Mouse (Mus musculus) kidney, postnatal 4 days (tissue): ENCODE measurements around the gene Klf16.
A peak's percentile ranks its signal among the peaks of the same experiment; 100 is the strongest.

ENCODE experiments used
- DNase-seq, 2 experiments: peaks; one replicate each; pipeline ENCODE4 v3.0.0; 2021; ENCODE audit warnings: mixed read lengths in 2 of 2

Gene Klf16

DNA sequence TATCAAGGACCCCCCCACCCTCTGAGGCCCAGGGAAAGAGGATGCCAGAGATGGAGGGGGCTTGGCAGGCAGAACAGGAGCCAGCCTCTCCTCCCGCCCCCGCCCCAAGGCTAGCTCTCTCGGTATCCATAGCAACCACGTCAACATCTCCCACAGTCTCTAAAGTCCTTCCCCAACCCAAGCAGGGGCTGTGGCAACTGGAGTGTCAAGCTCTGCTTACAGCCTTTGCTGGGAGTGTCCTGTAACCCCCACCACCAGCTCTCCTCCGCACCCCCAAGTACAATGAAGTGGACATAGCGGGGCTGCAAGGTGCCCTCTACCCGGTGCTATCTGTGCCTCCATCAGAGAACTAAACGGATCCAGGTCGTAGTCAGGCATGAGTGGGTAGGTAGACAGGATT is 3.2 kb downstream of the Klf16 start:
- no peak for DNase-seq

DNA sequence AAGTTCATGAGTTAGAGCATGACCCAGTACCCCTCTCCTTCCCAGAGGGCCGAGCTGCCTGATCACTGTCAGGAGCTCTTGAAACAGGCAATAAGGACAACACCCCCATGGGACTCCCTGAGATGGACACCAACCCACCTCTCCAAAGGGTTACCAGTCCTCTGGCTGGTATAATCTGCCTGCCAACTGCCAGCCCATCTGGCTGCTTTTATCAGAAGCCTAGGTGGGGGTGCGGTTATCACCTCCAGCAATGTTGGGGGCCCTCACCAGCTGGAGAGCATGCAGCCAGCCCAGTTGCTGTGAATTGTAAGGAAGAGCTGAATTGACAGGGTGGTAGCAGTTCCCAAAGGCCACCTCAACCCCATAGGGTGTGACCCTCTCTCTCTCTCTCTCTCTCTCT is 4.6 kb downstream of the Klf16 start:
- no peak for DNase-seq

DNA sequence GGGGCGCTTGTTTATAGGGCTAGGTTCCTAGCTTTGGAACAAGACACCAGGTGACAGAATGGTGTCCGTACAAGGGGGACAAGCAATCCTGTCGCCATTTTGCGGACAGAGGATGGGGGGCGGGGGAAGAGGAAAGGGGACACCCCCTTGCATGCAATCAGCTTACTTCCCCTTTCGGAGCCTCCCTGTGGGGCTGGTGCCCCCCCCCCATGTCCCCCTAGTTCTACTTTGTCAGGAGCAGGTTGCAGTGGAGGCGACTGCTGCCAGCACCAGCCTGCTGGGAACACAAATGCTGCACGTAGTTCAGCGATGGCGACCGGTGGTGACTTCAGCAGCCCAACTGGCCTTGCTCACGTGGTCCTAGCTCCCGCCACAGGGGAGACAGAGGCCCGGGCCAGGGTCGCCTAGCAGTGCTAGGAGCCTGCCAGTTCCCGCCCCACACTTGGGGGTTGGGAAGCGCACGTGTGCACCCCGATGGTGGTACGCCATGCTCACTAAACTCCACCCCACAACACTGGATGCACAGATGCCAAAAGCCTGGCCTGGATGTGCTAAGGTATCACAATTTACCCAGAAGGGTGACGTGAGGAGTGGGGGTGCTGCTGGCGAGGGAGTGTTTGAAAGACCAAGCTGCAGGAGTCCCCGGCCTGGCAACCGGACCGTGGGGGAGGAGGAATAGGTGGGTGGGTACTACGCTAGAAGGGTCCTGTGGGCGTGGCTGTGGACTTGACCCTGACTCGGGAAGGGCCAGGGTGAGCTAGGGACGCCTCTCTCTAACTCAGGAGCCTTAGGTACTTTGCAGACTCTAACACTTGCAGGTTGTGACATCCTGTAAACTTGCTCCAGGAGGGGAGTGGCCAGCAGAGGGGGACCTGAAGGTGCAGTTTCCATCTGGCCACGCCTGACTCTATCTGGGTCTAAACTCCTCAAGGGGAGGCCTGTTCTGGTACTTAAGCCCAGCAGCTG is 6.0 kb downstream of the Klf16 start:
- peak in 1 of 2 experiments; percentile 62 for DNase-seq

DNA sequence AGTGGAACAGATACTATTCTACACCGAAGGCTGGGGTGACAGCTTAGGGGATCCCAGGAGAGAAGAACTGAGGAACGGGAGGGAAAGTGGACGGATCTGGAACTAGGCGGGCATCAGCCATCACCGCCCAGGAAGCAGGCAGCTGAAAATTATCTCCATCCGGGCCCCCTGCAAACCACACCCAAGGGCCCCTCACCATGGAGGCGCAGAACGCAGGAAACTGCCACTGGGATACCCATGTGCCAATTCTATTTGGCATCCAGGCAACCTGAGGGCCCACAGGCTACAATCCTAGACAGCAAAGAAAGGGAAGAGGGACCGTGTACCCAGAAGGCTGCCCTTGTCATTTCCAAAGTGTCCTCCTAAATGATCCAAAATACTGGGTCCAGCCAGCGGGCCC is 6.7 kb downstream of the Klf16 start:
- no peak for DNase-seq

DNA sequence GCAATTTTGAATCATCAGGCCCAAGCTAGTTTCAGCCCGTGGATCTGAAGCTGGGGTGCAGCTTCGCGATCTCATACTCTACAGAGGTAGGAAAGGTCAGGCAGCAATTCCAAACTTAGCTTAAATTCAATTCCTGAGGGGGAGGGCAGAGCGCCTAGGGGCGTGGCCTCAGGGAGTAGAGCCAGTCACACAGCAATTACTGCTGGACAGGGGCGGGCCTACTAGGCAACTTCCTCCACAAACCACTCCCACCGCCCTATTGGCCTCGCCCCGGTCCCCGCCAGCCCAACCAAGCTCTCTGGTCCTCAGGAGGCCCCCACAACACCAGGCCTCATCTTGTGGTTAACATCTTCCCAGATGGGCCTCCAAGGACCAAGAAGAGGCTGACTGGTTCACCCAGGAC is 7.5 kb downstream of the Klf16 start:
- peak; percentile 74 to 83 for DNase-seq

DNA sequence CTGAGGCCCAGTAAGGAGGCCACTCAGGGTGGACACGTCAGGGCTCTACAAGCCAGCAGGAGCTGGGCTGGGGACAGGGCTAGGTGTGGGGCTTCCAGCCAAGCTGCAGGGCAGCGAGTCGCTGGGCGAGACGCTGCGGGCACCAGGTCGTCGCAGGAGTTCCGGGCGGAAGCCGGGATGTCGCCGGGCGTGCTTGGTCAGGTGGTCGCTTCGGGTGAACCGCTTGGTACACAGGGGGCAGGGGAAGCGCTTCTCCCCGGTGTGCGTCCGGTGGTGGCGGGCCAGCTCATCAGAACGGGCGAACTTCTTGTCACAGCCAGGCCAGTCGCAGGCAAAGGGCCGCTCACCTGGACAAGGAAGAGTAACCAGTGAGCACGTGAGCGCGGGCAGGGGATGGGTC is 8.2 kb downstream of the Klf16 start:
- DNase-seq = no peak

DNA sequence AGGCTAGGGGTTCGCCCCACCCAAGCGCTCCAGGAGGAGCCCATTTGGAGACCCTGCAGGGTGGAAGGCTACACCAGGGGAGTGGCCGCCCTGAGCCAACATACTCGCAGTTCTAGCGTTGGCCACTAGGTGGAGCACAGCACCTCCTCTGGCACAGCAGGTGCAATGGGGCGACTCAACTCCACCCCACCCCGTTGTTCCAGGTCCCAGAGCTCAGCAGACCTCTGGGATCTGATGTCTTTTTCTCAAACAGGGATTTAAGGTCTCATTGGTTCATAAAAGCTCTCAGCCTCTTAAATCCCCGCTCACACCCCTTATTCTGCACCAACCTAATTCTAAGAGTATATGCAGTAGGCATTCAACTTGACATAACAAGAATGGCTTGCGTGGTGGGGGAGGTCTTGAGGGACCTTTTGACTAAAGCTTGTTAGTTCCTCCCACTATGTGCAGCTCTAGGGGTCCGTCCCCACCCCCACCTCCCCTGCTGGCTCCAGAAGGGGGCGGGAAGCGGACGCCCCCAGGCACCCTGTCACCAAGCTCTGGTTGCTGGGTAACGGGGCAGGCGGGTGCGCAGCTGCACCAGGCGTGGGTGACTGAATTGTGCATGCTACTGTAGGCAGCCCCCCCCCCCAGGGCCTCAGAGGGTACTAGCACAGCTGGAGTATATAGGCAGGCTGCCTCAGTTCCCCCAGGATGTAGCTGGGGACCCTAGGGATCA is 10.6 kb downstream of the Klf16 start:
- peak; percentile 93 to 94 for DNase-seq

DNA sequence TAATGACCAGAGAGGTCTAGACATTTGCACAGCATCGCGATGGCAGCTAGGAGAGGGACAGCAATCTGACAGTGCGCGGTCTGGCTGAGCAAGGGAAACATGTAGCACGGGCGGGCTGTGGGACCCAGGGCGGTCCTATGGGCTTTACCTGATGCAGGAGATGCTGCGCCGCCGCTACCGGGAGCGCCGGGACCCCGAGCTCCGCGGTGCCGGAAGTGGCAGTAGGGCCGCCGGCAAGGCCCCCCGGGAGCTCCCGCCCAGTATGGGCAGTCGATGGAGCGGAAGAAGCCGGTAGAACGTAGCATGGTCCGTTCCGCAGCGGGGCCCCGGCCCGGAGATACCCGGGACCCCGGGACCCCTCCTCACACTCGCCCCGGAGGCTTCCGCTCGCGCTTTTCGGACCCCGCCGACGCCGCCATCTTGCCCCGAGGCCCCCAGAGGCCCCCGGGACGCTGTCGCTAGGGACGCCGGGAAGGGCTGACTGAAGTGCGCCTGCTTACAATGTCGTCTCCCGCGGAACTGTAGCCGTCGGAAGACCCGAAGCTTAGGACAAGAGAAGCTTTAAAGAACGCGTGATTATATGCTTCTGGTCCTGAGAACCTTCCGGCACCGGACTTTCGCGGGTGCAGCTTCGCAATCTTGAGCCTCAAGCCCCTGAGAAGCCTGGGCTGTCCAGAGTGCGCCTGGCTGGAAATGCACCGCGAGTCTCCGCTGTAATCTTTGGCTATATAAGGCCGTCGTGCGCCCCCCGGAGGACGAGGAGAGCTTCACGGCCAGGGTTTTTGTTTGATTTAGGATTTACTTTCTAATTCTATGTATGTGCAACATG is 15.8 kb downstream of the Klf16 start, which contains the start of gene Rexo1:
Gene Rexo1 (minus strand): TSS at position 445 of the 829 bp plus-strand sequence.
- peak; percentile 97 for DNase-seq

DNA sequence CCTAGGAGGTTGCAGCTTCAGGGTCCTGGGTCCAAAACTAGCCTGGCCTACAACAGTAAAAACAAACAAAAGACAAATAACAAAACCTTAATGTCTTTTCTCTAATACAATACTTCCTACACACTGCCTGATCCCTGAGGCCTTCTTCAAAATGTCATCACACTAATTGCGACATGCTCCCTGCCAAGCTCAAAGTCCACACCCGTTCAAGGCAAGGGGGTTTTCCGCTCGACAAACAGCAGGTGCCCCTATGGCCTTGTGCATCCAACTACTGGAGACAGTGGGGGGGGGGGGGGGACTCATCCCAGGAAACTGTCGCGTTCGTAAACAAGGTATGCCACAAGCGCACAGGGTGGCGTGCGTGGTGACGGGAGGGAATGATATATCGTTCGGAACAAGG is 16.5 kb downstream of the Klf16 start:
- DNase-seq = peak in 1 of 2 experiments; percentile 25

DNA sequence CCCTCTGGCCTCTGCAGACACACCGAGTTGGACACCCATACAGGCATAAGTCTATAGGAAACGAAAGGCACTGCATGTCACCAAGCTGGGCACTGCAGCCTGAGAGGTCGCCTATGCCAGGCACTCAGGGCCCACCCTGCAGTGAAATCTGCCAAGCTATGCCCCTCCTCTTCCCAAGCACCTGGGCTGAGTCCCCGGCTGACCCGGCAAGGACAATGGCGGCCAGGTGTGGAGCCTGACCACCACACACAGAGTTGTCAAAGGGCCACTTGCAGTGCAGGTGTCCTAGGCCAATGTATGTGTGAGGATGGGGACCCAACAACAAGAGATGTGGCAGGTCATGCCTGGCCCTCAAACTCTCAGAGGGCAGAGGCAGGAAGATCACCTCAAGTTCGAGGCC is 17.7 kb downstream of the Klf16 start:
- no peak for DNase-seq

DNA sequence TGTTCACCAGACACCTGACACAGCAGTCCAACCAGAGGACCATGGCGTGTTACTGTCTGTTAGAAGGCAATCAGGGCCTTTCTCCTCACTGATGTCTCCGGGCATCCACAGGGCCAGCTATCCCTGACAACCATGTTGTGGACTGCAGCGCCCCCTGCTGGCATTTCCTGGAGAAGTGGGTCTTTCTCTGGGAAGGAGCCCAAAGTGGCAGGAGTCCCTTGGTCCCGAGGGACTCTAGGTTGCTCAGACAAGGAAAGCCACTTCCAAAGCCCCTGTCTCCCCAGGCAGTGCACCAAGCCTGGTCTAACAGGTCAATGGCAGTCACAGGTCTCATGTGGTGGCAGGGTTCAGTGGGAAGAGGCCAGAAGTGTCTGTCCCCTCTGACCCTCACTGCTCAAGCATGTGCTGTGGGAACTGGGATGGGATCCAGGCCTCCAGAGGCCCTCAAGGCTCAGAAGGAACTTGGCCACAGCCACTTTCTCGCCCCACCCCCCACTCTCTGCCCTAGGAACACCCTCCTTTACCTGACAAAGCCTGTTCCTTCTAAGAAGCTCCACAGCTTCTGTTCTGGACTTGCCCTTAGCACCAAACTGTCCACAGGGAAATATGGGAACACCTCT is 19.7 kb downstream of the Klf16 start:
- DNase-seq = peak; percentile 89 to 90

DNA sequence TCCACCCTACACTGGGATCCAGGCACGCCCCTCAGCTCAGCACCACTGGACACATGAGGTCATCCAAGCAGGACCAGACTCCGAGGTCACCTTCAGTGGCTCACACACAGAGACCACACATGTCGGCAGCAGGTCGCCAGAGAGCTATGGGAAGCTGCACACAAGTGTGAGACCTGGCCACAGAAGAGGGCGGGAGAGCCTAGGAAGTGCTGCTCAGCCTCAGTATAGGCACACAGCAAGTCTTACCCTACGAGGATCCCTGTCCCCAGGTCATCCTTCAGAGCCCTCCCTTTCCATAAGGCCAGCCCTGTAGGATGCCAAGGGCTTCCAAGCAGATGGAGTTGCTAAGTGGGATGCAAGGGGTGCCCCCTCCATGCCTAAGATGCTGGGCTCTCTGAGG is 23.1 kb downstream of the Klf16 start:
- DNase-seq = no peak

DNA sequence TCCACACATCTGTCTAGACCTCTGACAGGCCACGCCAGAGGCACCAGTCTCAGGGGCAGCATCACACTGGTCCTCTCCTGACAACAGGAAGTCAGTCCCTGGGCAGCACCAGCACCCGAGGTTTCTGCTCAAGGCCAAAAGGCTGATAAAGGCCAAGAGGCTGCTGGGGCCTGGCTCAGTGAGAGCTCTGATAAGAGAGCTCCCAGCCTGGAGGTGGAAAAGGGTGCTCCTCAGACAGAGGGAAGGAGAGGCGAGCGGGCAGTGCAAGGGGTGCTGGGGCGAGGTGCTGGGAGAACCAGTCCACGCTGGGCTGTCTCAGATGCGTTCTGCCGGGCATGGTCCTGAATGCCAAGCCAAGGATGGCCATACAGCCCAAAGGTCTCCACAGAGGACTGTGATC is 23.5 kb downstream of the Klf16 start:
- DNase-seq = no peak

DNA sequence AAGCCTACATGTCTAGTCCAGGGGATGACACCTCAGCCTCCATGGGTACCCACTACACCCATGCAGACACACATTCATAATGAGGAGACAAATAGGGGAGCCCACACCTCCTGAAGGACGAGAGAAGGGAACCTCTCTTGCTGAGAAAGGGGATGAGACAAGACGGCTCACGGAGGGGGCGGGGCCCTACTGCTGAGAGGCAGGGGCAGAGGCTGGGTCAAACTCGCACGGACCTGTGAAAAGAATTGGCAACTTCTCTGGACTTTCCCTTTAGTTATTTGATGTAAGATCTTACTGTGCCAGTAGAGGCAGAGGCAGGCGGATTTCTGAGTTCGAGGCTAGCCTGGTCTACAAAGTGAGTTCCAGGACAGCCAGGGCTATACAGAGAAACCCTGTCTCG is 24.8 kb downstream of the Klf16 start:
- no peak for DNase-seq

DNA sequence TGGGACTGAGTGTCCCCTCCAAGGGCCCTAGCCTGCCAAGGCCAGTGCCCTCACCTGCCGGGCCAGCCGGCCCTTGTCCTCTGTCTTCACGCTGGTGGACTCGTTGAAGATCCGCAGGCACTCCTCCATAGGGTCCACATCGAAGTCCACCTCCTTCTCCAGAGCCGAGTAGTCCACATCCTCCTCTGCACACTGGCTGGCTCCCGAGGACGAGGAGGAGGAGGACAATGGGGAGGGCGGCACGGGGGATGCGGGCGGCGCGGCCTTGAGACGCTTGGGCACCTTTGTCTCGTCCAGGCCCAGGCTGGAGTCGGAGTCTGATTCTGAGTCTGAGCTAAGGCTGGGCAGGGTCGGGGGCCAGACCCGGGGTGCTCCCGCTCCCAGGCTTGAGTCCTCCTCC is 27.8 kb downstream of the Klf16 start:
- peak; percentile 34 to 47 for DNase-seq

DNA sequence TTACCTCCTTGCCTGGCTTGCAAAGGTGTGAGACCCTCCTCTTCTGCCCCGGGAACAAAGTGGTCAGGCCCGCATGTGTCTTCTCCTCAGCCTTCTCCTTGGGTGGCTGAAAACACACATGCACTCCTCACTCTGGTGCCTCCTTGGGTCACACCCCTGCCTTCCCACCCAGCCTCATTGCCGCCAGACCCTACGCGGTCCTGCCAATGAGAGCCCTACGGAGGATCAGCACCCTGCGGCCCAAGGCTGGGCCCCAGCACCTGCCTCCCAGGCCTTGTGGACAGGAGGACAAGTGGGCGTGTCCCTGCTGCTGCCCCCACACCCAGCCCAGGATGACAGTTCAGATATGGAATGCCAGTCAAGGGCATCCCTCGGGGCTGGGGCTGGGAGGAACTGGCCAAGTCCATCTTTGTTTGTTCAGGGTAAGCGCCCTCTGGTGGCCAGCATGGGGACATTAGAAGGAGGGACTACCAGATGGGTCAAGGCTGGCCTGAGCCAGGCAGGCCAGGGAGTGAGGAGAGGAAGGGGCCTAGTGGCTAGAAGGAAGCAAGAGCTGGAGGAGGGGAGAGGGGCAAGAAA is 28.6 kb downstream of the Klf16 start:
- DNase-seq = peak; percentile 82 to 86

DNA sequence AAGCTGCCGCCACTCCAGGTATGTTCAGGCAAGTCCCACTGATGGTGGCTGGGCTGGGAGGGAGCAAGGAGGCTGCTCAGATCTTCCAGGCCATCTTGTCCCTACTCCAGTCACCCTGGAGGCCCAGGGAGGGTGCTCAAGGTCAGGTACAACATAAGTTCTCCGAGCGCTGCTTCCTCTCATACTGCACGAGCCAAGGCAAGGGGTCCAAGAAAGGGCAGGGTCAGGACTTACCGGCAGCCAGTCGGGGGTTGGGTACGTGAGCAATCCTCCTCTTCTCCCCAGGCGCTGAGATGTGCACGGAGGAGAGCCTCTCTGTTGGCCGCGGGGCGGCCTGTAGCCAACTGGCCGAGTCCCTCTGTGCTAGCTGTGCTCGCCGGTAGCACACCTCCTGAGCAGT is 29.6 kb downstream of the Klf16 start:
- no peak for DNase-seq

DNA sequence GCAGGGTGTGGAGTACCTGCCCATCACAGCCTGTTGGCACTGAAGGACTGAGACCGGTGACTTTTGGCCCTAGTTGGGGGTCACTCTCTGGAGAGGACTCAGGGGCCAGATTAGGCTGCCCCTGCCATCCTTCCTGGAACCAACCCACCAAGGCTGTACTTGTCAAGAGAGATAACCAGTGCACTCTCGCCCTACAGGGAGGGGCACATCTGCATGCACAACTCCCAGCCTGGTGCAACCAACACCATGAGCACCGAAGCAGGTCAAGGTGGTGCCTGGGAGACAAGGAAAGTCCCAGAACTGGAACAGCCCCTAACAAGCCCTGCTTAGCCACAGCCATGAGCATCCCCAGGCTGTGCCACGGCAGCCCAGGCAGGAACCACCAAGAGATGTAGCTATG is 30.2 kb downstream of the Klf16 start:
- DNase-seq = no peak

DNA sequence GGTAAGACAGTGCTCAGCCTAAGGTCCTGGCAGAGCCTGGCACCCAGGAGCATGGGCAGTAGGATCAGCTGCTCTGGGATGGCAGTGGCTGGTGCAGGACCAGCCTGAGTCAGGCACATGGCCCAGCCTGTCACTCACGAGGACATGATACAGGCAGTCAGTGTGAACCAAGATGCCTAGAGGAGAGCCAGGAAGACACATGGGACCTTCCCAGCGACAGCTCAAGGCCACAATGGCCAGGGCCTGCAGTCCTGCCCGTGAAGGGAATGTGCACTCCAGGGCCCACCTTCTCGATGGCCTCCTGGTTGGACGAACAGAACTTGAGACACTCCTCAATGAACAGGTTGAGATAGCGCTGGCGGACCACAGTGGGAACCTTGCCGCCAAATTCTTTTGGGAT is 31.5 kb downstream of the Klf16 start:
- no peak for DNase-seq

DNA sequence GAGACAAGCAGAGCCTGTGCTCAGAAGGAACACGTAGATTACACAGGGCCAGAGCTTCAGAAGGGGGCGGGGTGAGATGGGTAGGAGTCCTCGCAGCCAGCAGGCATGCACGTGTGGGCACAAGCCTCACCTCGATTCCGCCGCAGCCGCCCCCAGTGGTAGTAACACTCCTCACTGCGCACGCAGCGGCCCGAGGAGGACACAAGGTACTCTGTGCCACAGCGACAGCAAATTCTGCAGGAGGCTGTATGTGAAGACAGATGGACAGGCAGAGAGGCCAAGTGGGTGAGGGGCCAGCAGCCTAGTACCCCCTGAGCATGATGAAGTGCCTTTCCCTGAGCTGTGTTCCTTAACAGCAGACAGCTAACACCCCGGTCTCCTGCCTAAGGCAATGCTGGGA is 33.2 kb downstream of the Klf16 start:
- DNase-seq = no peak

DNA sequence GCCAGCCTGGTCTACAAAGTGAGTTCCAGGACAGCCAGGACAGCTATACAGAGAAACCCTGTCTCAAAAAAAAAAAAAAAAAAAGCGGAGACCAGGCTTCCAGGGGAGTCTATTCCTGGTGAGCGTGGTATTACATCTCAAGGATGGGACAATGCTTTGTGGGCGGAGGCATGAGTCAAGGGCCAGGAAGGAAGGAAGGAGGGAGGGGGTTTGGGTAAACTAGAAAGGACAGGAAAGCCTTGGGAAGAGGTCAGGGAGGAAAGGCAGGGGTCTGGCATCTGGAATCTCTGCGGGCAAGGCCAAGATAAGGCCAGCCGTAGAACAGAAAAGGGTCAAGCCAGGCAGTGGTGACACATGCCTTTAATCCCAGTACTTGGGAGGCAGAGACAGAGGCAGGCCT is 37.6 kb downstream of the Klf16 start:
- no peak for DNase-seq

DNA sequence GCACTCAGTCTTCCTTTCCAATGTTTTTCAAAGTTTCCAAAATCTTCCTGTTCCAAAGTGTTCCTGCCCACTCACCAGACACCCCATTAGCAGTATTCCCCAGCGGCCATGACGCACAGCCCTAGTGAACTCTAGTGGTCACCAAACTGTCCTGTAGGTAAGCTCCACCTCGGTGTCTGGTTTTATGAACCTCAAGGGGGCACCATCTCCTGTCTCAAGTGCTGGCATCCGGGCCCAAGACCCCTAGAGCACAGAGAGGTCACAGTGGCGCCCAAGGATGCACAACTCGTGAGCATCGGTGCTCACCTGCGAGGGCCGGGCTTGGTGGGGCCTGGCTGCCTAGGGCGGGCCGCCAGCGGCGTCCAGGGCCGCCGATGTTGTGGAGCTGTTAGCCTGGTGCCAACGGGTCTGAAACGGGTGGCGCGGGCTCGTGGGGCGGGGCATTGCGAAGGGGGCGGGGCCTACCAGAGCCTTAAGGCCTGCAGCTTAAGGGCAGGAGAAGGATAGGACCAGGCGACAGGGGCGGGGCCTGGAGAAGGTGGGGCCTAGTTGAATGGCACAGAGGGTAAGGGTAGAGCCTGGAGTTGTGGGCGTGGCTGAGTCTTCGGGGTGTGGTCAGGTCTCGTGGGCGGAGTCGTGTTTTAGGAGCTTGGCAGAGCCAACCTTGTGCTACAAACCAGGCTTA is 38.3 kb downstream of the Klf16 start, which contains the start of gene Atp8b3:
Gene Atp8b3 (minus strand): TSS at position 415 of the 685 bp plus-strand sequence.
- DNase-seq = peak; percentile 92 to 96
